Mouse (Mus musculus): ENCODE measurements around the gene Hoxb13.

Gene Hoxb13

GRCm38 (mm10) chr11:96191132-96191531, 3.0 kb upstream of the Hoxb13 start:
- no peak for DNase-seq

- DNase-seq, result no peak
Observed at GRCm38 (mm10) chr11:96194401-96194710, 240 bp downstream of the Hoxb13 start.

- no peak for DNase-seq
Observed at GRCm38 (mm10) chr11:96194961-96195640, 985 bp downstream of the Hoxb13 start.

- DNase-seq, result no peak
Observed at GRCm38 (mm10) chr11:96195769-96196280, 1.7 kb downstream of the Hoxb13 start.

- DNase-seq, result peak; percentile 54
Observed at GRCm38 (mm10) chr11:96198642-96199041, 4.5 kb downstream of the Hoxb13 start.

GRCm38 (mm10) chr11:96199181-96200086, 5.3 kb downstream of the Hoxb13 start:
- DNase-seq, result no peak

- no peak for DNase-seq
Observed at GRCm38 (mm10) chr11:96200183-96200655, 6.1 kb downstream of the Hoxb13 start.

GRCm38 (mm10) chr11:96201741-96202140, 7.6 kb downstream of the Hoxb13 start:
- no peak for DNase-seq

- DNase-seq, result no peak
Observed at GRCm38 (mm10) chr11:96202401-96203081, 8.4 kb downstream of the Hoxb13 start.

- no peak for DNase-seq
Observed at GRCm38 (mm10) chr11:96203182-96203788, 9.2 kb downstream of the Hoxb13 start.

GRCm38 (mm10) chr11:96203789-96204186, 9.7 kb downstream of the Hoxb13 start:
- no peak for DNase-seq

GRCm38 (mm10) chr11:96204351-96204750, 10.2 kb downstream of the Hoxb13 start:
- no peak for DNase-seq

GRCm38 (mm10) chr11:96205426-96206131, 11.5 kb downstream of the Hoxb13 start:
- DNase-seq, result no peak

GRCm38 (mm10) chr11:96223813-96224212, 29.7 kb downstream of the Hoxb13 start:
- no peak for DNase-seq

- DNase-seq, result no peak
Observed at GRCm38 (mm10) chr11:96227676-96228075, 33.6 kb downstream of the Hoxb13 start.

GRCm38 (mm10) chr11:96234906-96235305, 40.8 kb downstream of the Hoxb13 start:
- DNase-seq, result peak; percentile 67

- peak; percentile 72 for DNase-seq
Observed at GRCm38 (mm10) chr11:96240211-96240610, 46.1 kb downstream of the Hoxb13 start.

Measured in kidney, postnatal 14 days (tissue).